Mouse (Mus musculus) forebrain, embryonic 15.5 days (tissue): ENCODE results near the gene Mical2. TPM values are rescaled to one million over a fixed set of nuclear protein-coding genes. Genes with fewer than 3 reads are reported as not detected.

Experiments used
- ATAC-seq: fragments of 200-750 bp; cut with Nextera tagmentation; replicated peaks from 2 replicates; pipeline ENCODE4 v1.8.0; 2017; ENCODE audit warnings: mild to moderate bottlenecking, moderate TSS enrichment, moderate library complexity
- H3K27ac ChIP-seq: fragments of 300-500 bp; sonication (generic); replicated peaks from 2 replicates; pipeline ENCODE4 v1.5.1; 2015; ENCODE audit warnings: mild to moderate bottlenecking, inconsistent platforms
- H3K27me3 ChIP-seq: fragments of 300-500 bp; sonication (generic); 2 replicates; pipeline ENCODE4 v1.6.1; 2015; ENCODE audit warnings: inconsistent platforms
- H3K36me3 ChIP-seq: fragments of 300-500 bp; sonication (generic); 2 replicates; pipeline ENCODE4 v1.6.1; 2015; ENCODE audit warnings: mild to moderate bottlenecking, inconsistent platforms
- H3K4me1 ChIP-seq: fragments of 300-500 bp; sonication (generic); 2 replicates; pipeline ENCODE4 v1.6.1; 2015; ENCODE audit warnings: inconsistent platforms
- H3K4me2 ChIP-seq: fragments of 300-500 bp; sonication (generic); replicated peaks from 2 replicates; pipeline ENCODE4 v1.6.1; 2015; ENCODE audit warnings: mild to moderate bottlenecking, inconsistent platforms
- H3K4me3 ChIP-seq: fragments of 300-500 bp; sonication (generic); 2 replicates; pipeline ENCODE4 v1.5.1; 2015; ENCODE audit warnings: mild to moderate bottlenecking, inconsistent platforms
- H3K9ac ChIP-seq: fragments of 300-500 bp; sonication (generic); replicated peaks from 2 replicates; pipeline ENCODE4 v1.6.1; 2015; ENCODE audit warnings: mild to moderate bottlenecking, inconsistent platforms
- H3K9me3 ChIP-seq: fragments of 300-500 bp; sonication (generic); 2 replicates; pipeline ENCODE4 v1.6.1; 2016; ENCODE audit warnings: inconsistent platforms
- WGBS: fragments of 180-500 bp; shearing (Covaris S2); methylation state at CpG from one replicate; pipeline ENCODE4 v1.1.7; 2015; ENCODE audit warnings: mixed read lengths; 5-methylcytosine and 5-hydroxymethylcytosine counted together
- polyA plus RNA-seq: library from polyadenylated mRNA; unstranded; fragments of >200 nt; fragmentation: Nextera tagmentation; extraction: Ambion mirVana; gene quantifications from 2 replicates; pipeline ENCODE4 v1.2.1, GENCODE M21; 2015

Mical2 gene
- polyA plus RNA-seq, 1 experiment from 2014 or later: 7.0 TPM

- Histone ChIP-seq H3K36me3 (no peaks in the 10 kb centered on the region), H3K27me3 (no peaks in the 10 kb centered on the region), H3K4me3 (no peak overlapping the region), H3K27ac (no peak overlapping the region), H3K9ac (no peak overlapping the region), H3K4me1 (peaks cover 8% of the 10 kb centered on the region), H3K9me3 (no peaks in the 10 kb centered on the region), H3K4me2 (no peak overlapping the region)
- ATAC-seq: no peak
- 81% methylated on average over 3 of the region's 3 CpGs for WGBS
These were observed 9.8 kb upstream of the Mical2 start for GRCm38 (mm10) chr7:112215871-112216270.

- 74% methylated on average over 5 of the region's 5 CpGs for WGBS
- H3K4me1 ChIP-seq: peaks cover 8% of the 10 kb centered on the region
- H3K9ac ChIP-seq: no peak overlapping the region
- H3K27me3 ChIP-seq: no peaks in the 10 kb centered on the region
- ATAC-seq: no peak
- no peaks in the 10 kb centered on the region for H3K9me3 ChIP-seq
- H3K36me3 ChIP-seq: no peaks in the 10 kb centered on the region
- H3K4me2 ChIP-seq: no peak overlapping the region
- no peak overlapping the region for H3K27ac ChIP-seq
- no peak overlapping the region for H3K4me3 ChIP-seq
These were observed 8.9 kb upstream of the Mical2 start for GRCm38 (mm10) chr7:112216720-112217119.

- peaks cover 8% of the 10 kb centered on the region for H3K4me1 ChIP-seq
- H3K27ac ChIP-seq: no peak overlapping the region
- no peaks in the 10 kb centered on the region for H3K9me3 ChIP-seq
- no peak overlapping the region for H3K4me3 ChIP-seq
- no peaks in the 10 kb centered on the region for H3K36me3 ChIP-seq
- H3K9ac ChIP-seq: no peak overlapping the region
- no peak overlapping the region for H3K4me2 ChIP-seq
- WGBS: 60% methylated on average over 6 of the region's 6 CpGs
- no peak for ATAC-seq
- H3K27me3 ChIP-seq: no peaks in the 10 kb centered on the region
These were observed 8.4 kb upstream of the Mical2 start for GRCm38 (mm10) chr7:112217208-112217607.

- 71% methylated on average over 7 of the region's 7 CpGs for WGBS
- Histone ChIP-seq H3K27ac (no peak overlapping the region), H3K4me3 (no peak overlapping the region)
These were observed 2.7 kb upstream of the Mical2 start for GRCm38 (mm10) chr7:112222733-112223524.

GRCm38 (mm10) chr7:112224854-112225253 lies 802 bp upstream of the Mical2 start:
- WGBS: 73% methylated on average over 12 of the region's 12 CpGs
- no peak overlapping the region for H3K4me2 ChIP-seq
- ATAC-seq: no peak

More at GRCm38 (mm10) chr7:112222733-112223524, 2.7 kb upstream of the Mical2 start:
- H3K4me1 ChIP-seq: peaks cover 17% of the 10 kb centered on the region
- no peaks in the 10 kb centered on the region for H3K36me3 ChIP-seq
- H3K9me3 ChIP-seq: no peaks in the 10 kb centered on the region
- no peak overlapping the region for H3K4me2 ChIP-seq
- ATAC-seq: no peak
- H3K9ac ChIP-seq: no peak overlapping the region
- H3K27me3 ChIP-seq: peaks cover 18% of the 10 kb centered on the region; the same call in 1 of the 2 replicates

GRCm38 (mm10) chr7:112226446-112227265 lies 1.0 kb downstream of the Mical2 start:
- no peaks in the 10 kb centered on the region for H3K9me3 ChIP-seq
- WGBS: 5% methylated on average over 24 of the region's 24 CpGs
- peak overlapping the region; percentile 53; the same call in 1 of the 2 replicates for H3K9ac ChIP-seq
- H3K27ac ChIP-seq: no peak overlapping the region
- peaks cover 19% of the 10 kb centered on the region; the same call in 1 of the 2 replicates for H3K27me3 ChIP-seq
- H3K4me2 ChIP-seq: peak overlapping the region; percentile 93
- H3K4me3 ChIP-seq: peak overlapping the region; percentile 54
- ATAC-seq: 0 out of 2 replicates have a peak, but pooled peaks have one; percentile 1
- H3K36me3 ChIP-seq: no peaks in the 10 kb centered on the region
- H3K4me1 ChIP-seq: peaks cover 17% of the 10 kb centered on the region

More at GRCm38 (mm10) chr7:112224854-112225253, 802 bp upstream of the Mical2 start:
- H3K27me3 ChIP-seq: peaks cover 19% of the 10 kb centered on the region; the same call in 1 of the 2 replicates
- no peak overlapping the region for H3K27ac ChIP-seq
- no peaks in the 10 kb centered on the region for H3K9me3 ChIP-seq
- H3K36me3 ChIP-seq: no peaks in the 10 kb centered on the region
- peaks cover 17% of the 10 kb centered on the region for H3K4me1 ChIP-seq
- H3K9ac ChIP-seq: no peak overlapping the region
- H3K4me3 ChIP-seq: no peak overlapping the region

- 22% methylated on average over 6 of the region's 6 CpGs for WGBS
- Histone ChIP-seq H3K27me3 (peaks cover 19% of the 10 kb centered on the region; the same call in 1 of the 2 replicates), H3K4me3 (peak overlapping the region; percentile 54)
These were observed 1.6 kb downstream of the Mical2 start for GRCm38 (mm10) chr7:112227266-112227562.

GRCm38 (mm10) chr7:112228827-112229498 lies 3.3 kb downstream of the Mical2 start:
- no peak for ATAC-seq
- H3K4me3 ChIP-seq: no peak overlapping the region
- no peaks in the 10 kb centered on the region for H3K9me3 ChIP-seq
- H3K36me3 ChIP-seq: no peaks in the 10 kb centered on the region
- no peak overlapping the region for H3K9ac ChIP-seq
- no peak overlapping the region for H3K27ac ChIP-seq
- H3K4me1 ChIP-seq: peaks cover 30% of the 10 kb centered on the region
- peaks cover 19% of the 10 kb centered on the region; the same call in 1 of the 2 replicates for H3K27me3 ChIP-seq
- 68% methylated on average over 20 of the region's 20 CpGs for WGBS
- no peak overlapping the region for H3K4me2 ChIP-seq

More at GRCm38 (mm10) chr7:112227266-112227562, 1.6 kb downstream of the Mical2 start:
- Histone ChIP-seq H3K4me1 (peaks cover 17% of the 10 kb centered on the region), H3K9ac (0 out of 2 replicates have a peak overlapping the region, but pooled peaks have one; percentile 53), H3K27ac (no peak overlapping the region), H3K36me3 (no peaks in the 10 kb centered on the region), H3K4me2 (peak overlapping the region; percentile 93), H3K9me3 (no peaks in the 10 kb centered on the region)
- no peak for ATAC-seq

- no peaks in the 10 kb centered on the region for H3K36me3 ChIP-seq
- H3K9ac ChIP-seq: no peak overlapping the region
- no peaks in the 10 kb centered on the region for H3K9me3 ChIP-seq
- no peak overlapping the region for H3K4me2 ChIP-seq
- WGBS: 79% methylated on average over 7 of the region's 7 CpGs
- no peak overlapping the region for H3K27ac ChIP-seq
- no peak overlapping the region for H3K4me3 ChIP-seq
- peaks cover 11% of the 10 kb centered on the region; the same call in 1 of the 2 replicates for H3K27me3 ChIP-seq
- ATAC-seq: no peak
- H3K4me1 ChIP-seq: peaks cover 25% of the 10 kb centered on the region
These were observed 6.1 kb downstream of the Mical2 start for GRCm38 (mm10) chr7:112231731-112232130.

GRCm38 (mm10) chr7:112233345-112234005 lies 7.8 kb downstream of the Mical2 start:
- Histone ChIP-seq H3K27ac (peak overlapping the region; percentile 84), H3K9ac (no peak overlapping the region), H3K4me2 (peak overlapping the region; percentile 25), H3K9me3 (no peaks in the 10 kb centered on the region), H3K4me3 (no peak overlapping the region), H3K4me1 (peaks cover 20% of the 10 kb centered on the region), H3K36me3 (no peaks in the 10 kb centered on the region), H3K27me3 (no peaks in the 10 kb centered on the region)
- peak; percentile 79 for ATAC-seq
- WGBS: 15% methylated on average over 7 of the region's 7 CpGs

GRCm38 (mm10) chr7:112234410-112234809 lies 8.8 kb downstream of the Mical2 start:
- H3K9ac ChIP-seq: no peak overlapping the region
- no peaks in the 10 kb centered on the region for H3K9me3 ChIP-seq
- no peak overlapping the region for H3K4me2 ChIP-seq
- H3K27me3 ChIP-seq: no peaks in the 10 kb centered on the region
- peak overlapping the region; percentile 84; the same call in 1 of the 2 replicates for H3K27ac ChIP-seq
- H3K36me3 ChIP-seq: no peaks in the 10 kb centered on the region
- ATAC-seq: no peak
- peaks cover 20% of the 10 kb centered on the region for H3K4me1 ChIP-seq
- WGBS: 65% methylated on average over 4 of the region's 4 CpGs
- no peak overlapping the region for H3K4me3 ChIP-seq
